Mouse (Mus musculus): ENCODE measurements at regions not wholly inside any gene's neighbourhood (a gene's known extent, or its start where the extent isn't known, plus 50 kb on each side); places are given as distances from the start of the nearest gene placed in this dataset.
A peak's percentile ranks its signal among the peaks of the same experiment; 100 is the strongest.

DNA sequence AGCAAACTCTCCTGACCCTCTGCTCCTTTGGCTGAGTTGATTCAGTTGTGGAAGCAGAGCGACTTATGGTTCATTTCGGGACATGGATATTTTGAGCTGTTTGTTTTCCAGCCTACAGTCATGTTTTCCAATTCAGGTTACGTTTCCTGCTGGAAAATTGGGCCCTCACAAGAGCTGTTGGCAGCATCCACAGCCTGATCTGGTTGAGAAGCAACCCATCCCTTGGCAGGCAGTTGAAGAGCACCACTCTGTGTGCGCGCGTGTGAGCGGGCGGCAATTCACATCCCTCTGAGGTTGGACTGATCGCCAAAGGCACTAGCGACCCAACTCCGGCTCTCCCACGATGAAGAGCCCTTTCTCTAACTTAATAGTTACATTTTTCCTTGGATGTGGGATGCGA, 457.1 kb downstream of the Tmem38b start:
- no peak for DNase-seq (ENCODE audit: extremely low read depth, low read depth)

DNA sequence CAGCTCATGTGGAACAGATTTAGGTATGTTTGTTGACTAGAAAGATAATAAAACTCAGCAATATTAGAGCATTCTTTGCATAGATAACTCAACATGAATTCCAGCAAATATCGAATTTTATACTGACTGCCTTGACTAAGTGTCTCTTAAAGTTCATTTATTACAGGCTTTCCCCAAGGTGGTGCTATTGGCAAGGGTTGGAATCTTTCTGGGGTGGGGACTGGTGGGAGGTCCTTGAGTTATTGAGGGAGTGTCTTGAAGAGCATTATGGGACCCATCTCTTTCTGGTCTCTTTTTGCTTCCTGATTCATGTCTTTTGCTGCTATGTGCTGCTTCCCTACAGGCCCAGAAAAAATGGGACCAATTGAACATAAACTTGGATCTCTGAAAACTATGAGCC, 488.0 kb downstream of the Tmem38b start:
- no peak for DNase-seq (ENCODE audit: extremely low read depth, low read depth)

DNA sequence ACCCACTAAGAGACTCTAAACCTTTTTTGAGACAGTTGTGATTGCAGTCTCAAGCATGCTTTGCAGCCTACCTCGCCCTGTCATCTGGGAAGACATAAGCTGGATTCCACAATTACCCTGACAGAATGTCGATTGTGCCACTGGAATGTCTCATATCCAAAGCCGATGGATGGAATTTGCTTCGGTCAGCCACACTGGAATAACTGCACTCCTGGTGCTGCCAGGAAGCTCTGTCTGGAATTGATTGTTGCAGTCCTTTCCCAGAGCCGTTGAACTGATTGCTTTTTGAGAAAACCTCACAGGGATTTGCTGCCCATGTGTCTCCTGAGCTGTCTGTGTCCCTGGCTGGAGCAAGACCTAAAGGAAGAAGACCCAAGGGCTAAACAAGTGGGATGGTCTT, 499.0 kb downstream of the Tmem38b start:
- no peak for DNase-seq (ENCODE audit: extremely low read depth, low read depth)

DNA sequence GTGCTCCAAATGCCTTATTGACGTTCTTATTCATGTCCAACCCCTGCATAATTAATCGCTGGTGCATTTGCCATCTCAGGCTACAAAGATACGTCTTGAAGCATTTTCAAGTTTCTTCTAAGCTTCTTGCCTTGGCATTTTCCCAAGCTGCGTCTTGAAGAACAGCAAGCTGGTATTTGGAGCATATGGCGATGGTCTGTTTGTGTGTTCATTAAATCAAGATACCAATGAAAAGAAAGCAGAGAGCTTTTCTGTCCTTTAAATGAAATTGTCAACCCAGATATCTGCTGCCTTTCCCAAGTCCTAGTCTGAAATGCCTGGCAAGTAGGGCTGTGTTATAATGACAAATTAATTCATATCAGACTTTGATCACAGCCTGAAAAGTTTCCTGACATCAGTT, 502.4 kb downstream of the Tmem38b start:
- no peak for DNase-seq (ENCODE audit: extremely low read depth, low read depth)

DNA sequence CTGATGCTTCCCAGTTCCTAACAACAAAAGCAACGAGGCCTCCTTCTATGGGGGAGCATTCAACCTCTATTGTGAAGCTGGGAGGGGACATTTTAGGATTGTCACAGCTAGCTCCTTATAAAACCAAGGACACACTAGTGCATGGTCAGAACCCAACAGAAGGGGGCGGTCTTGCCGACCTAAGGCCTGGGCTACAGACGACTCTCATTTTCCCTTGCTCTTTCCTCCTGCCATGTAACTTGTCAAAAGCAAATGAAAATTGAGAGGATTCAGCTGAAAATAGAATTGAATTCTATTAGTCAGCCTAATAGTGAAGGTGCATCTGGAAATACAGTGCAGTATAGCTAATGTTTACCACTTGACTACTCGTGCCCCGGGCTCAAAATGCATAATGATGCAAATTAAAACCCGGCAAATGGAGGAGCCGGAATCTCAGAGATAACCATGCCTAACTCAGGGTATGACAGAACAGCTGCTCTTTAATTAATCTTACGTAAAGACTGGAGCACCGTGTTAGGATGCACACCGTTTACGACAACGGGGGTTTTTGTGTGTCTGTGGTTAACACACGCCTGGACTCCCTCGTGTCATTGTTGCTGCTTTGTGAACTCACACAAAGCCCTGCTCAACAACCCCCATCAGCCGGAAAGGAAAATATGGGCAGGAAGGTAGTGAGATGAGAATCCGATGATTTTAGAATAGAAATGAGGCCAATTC, 503.0 kb downstream of the Tmem38b start:
- no peak for DNase-seq (ENCODE audit: extremely low read depth, low read depth)

DNA sequence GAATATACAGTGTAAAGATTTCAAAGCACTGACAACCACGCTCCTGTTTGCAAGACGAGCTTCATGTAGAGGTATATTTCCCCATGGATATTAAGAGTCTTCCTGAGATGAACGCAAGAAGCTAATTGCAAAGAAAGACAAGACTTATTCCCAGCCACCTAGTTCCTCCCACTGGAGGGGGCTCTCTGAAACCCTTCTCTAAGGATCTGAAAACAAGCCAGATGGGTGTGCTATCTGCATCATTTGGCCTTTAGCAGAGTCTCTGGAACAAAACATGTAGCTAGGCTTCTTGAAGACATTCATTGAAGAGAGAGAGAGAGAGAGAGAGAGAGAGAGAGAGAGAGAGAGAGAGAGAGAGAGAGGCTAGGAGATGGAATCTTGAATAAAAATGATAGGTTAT, 504.8 kb downstream of the Tmem38b start:
- no peak for DNase-seq (ENCODE audit: extremely low read depth, low read depth)

DNA sequence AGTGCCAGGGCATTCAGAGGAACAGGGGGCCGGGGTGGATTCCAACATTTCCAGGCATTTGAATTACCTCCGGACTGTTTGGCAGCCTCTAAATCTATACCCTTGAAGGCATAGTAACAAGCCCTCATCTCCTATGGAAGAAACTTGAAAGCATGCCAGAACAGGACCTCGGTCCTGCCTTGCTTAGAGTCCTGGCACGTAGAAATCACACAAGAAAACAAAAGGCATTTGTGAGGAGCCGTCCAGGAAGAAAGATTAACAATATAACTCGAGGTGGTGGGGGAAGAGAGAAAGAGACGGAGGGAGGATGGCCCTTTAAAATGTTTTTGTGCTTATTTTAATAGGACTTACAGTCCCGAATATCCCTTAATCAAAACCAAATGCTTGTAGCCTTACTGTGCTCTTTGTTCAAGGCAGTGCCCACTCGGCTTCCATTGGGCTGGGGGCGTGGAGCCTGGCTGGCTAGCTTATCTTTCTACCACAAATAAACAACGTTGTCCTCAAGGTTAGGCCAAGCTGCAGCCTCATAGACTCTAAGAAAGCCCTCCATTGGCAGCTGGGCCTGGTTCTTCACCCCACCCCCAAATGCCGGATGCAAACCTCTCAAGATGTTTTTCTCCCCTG, 505.9 kb downstream of the Tmem38b start:
- no peak for DNase-seq (ENCODE audit: extremely low read depth, low read depth)

DNA sequence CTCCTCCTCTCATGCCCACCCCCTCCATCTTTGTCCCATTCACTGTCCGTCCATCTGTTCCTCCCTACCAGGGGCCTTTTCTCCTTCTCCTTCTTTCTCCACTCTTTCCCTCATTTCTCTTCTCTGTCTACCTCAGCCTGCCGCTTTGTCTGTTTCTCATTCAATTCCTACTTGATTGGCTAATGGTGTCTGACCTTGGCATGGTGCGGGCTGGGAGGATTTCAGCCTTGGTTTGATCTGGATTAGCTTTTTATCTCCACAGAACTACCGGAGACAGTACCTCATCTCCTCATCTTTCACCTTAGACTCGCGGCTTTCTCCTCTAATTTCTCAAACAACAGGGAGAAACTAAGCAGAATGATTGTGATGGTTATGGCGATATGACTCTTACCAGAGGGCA, 506.4 kb downstream of the Tmem38b start:
- DNase-seq (ENCODE audit: extremely low read depth, low read depth) = no peak

DNA sequence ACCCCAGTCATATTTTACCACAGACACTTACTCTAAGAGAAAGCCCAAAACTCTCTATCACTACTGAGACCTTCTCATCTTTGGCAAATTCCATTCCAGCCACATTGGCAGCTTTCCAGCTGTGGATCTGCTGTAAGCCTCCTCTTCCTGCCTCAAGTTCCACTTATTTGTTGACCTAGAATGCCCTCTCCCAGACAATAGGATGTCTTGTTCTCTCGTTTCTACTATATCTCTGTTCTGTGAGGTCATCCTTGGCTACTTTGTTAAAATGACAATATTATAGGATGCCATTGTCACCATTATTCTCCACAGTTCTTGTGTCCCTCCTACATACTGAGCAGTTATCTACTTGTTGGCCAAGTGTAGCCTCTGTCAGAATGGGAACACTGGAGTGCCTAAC, 512.7 kb downstream of the Tmem38b start:
- DNase-seq (ENCODE audit: extremely low read depth, low read depth) = no peak

DNA sequence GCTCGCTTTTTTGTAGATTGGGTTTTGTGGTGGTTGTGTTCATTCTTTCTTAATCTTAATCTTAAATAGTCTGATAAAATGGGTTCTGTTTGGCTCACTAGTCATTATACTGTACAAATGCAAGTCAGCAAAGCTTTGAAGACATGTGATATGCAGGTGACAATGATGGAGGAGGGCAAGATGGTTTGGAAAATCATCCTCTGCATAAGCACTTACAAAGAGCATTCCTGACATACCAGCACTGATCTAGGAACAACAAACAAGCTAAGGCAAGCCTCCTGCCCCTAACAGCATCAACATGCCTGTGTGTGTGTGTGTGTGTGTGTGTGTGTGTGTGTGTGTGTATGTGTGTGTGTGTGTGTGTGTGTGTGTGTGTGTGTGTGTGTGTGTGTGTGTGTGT, 514.3 kb downstream of the Tmem38b start:
- no peak for DNase-seq (ENCODE audit: extremely low read depth, low read depth)

DNA sequence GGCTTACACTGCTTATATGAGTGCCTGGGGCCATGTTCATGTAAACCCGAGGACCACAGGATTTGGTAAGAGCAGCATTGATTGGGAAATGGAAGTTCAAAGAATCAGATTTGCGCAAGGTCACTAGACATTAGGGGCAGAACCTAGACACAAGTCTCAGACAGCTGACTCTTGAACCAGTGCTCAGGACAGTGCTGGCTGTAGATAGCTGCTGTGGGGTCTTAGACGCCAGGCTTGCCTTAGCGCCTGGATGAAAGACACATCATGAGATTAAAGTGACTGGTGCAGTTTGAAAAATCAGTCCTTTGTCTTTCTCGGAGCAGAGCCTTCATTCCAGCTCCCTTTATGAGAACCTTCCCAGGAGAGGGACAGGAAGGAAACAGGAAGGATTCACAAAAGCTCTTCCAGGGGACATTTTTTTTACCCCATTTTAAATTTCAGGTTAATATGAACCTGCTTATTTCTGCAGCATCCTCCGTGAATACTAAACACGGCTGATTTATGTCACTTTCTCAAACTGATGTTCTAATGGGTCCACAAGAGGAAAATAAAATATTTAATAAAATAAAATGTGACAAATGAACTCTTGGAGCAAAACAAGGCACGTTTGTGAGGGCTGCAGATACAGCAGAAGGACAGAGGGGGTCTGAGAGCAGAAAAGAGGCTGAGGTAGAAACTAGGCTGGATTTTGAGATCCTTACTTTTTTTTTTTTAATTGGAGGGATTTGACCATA, 528.0 kb downstream of the Tmem38b start:
- no peak for DNase-seq (ENCODE audit: extremely low read depth, low read depth)

DNA sequence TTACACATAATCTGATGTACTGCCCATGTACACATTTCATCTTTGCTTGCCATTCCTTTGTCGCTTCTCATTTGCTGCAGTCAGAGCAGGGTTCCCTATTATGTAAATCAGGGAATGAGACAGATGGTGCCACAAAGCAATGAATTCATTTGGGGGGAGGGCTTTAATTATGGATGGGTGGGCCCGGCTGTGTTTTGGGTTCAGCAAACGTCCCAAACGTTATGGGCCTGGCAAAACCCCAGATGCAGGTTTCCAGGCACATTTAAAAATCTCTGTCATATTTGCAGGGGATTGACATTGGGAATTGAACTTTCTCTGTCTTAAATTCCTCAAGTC, 528.5 kb downstream of the Tmem38b start:
- no peak for DNase-seq (ENCODE audit: extremely low read depth, low read depth)

DNA sequence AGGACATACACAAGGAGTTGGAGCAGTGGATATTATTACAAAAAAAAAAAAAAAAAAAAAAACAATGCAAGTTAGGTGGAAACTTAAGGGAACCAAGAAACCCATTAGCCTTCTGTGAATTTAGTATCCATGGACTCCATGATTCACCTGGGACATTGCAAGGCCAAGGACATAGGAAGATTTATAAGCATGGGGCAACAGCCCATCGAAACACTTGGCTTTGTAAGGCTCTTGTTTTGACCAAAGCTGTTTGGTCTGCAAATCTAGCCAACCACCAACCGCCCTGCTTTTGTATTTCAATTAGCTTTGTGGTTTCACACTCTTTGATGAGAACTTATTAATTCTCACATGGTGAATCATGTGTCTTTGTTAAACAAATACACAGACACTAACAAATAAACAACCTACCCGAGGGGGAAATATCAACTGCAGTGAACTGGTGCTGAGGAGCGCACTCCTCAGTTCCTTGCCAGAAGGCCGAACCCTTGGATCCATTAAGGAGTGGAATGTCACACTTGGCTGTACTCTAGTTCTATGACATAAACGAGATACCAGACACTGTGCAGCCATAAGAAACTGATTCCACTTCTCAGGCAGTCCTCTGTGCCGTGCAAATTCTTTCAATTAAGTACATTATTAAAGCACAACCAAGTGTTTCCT, 529.7 kb downstream of the Tmem38b start:
- no peak for DNase-seq (ENCODE audit: extremely low read depth, low read depth)

DNA sequence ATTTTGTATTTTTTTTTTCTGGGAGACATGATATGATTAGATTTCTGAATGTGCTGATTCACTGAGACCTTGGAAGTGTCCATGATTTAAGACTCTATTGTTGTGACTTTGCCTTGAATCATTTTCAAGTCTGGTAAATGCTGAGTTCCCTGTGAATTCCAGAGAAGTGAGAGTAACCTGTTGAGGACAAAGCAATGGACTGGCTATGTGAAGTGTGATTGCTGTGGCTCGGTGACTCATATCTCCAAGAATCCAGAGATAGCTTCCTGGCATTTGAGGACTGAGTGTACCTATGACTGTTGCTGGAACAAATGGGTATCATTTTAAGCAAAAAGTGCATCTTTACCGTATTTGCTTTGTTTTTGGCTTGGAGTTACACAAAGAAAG, 530.2 kb downstream of the Tmem38b start:
- no peak for DNase-seq (ENCODE audit: extremely low read depth, low read depth)

DNA sequence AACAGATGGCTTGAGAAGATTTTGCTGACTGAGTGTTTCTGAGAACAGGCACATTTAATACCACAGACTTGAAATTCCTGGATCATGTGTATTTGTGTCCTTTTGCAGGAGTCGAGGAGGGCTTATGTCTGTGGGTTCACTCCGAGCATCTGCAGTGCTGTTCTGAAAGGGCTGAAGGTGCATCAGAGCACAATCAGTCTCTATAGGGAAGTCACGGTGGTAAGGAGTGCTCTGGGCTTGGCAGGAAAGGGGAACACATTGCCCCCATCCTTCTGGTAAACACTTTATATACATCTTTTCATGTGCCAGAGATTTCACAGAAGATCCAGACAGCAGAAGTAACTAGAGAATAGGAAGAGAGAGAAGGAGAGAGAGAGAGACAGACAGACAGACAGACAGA, 545.1 kb downstream of the Tmem38b start:
- DNase-seq (ENCODE audit: extremely low read depth, low read depth) = no peak

DNA sequence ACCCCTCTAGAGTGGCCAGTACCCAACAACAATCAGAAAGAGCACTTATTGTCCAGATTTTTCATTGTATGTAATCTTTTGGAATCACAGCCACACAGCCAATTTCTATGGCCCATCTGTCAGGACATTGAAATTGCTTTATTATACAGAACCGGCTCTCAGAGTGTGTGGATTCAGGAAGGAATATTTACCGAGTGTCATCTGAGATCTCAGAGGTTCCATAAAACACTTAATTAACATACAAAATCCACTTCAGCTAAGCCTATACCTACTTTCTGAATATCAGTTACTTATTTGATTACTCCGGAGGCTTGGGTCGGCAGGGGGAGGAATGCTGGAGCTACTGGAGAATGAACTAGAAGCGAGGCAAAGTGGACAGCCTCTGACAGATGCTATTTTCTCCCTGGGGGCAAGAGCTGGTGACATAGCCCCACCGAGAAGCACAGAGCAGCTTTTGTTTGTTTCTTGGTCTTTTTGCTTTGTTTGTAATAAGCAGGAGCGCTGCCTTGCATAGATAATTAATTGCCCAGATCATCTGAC, 545.6 kb downstream of the Tmem38b start:
- DNase-seq (ENCODE audit: extremely low read depth, low read depth) = no peak

DNA sequence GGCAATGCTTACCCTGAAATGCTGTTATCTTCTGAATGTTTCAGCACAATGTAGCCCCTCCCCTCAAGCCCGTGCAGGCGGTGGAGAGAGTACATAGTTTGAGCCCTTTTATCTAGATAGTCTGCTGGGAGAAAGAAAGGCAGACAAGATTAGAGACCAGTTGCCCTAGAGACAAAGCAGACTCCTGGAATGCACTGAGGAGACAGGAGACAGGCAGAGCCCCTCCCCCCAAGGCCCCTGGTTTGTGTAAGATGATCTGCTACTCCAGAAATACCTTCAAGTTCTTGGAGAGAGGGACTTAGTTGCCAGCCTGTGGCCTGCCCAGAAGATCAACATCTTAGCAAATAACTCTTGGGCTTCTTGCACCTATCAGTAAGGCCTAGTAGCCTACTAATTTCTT, 547.8 kb downstream of the Tmem38b start:
- DNase-seq (ENCODE audit: extremely low read depth, low read depth) = peak; percentile 8

DNA sequence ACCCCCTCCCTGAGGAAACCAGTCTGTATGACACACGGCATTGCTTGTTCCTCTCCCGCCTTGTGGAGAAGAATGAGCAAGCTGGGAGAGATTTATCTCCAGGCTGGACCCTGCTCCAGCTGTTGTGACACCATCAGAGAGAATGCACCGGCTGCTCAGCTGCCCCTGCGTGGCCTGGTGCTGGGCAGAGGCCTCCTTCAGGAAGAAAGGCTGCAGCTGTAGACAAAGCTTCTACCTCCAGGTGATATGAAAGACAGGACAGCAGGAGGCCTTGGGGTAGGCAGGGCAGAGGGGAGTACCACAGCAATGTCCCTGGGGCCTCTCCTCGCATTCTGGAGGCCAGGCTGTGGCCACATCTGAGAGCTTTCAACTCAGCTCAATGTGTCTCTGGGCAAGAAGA, 548.6 kb downstream of the Tmem38b start:
- no peak for DNase-seq (ENCODE audit: extremely low read depth, low read depth)

DNA sequence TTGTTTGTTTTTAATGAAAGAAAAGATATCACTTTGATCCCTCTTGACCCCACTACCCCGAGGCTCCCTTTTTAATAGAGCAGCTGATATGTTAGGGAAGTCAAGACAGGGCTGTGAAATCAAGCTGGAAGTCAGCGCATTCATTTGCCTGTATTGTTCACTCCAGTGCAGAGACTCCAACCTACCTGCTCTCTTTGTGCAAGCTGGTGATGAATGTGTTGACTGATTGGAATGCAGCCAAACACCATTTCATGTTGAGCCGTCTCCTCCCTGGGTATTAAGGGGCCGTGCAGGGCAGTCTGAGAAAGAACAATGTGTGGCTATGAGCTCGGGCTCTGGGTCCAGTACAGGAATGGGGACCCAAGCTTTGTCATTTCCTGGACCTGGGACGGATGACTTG, 557.4 kb upstream of the Zfp462 start:
- DNase-seq (ENCODE audit: extremely low read depth, low read depth) = no peak

DNA sequence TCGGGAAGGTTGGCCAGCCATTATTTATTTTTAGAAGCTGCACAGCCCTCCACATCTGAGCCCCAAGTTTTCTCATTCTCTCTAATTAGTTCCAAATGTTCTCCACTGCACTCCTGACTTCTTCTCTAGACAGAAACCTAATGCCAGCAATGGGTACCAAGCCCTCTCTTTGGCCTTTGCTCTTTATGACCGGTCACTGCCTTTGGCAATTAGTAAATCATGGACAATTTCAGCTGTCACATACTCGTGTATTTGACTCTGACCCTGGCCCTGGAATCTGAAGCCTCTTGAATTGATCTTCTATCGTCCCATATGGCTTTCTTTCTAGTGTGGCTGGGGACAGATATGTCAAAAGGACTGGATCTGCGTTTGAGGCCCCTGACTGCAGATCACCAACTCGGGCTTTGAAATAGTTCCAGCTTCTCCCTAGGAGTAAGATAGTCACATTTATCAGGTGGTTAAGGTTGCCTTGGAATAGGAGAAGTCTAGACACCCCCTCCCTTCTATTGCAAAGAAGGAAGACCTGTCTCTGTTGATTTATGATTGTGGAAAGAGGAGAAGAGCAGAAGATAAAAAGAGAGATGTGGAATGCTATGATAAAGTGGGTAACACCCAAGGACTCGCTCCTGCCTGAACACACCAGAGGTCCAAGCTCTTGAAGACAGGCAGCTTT, 553.2 kb upstream of the Zfp462 start:
- DNase-seq (ENCODE audit: extremely low read depth, low read depth) = no peak

DNA sequence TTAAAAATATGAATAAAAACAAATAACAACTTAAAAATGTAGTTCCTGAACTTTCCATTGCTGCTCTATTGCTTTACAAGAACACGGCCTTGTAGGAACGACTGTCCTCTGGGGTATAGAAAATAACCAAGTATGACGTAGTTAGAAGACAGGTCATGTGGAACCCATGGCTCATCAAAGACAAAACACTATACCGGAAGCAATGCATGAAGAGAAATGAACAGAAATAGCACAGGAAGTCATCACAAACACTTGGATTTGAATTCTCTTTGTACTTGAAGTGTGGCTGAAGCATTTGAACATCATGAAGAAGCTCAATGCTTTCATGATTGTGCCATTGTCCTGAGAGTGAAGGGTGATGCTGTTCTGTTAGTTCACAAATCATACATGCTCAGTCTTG, 538.7 kb upstream of the Zfp462 start:
- no peak for DNase-seq (ENCODE audit: extremely low read depth, low read depth)

DNA sequence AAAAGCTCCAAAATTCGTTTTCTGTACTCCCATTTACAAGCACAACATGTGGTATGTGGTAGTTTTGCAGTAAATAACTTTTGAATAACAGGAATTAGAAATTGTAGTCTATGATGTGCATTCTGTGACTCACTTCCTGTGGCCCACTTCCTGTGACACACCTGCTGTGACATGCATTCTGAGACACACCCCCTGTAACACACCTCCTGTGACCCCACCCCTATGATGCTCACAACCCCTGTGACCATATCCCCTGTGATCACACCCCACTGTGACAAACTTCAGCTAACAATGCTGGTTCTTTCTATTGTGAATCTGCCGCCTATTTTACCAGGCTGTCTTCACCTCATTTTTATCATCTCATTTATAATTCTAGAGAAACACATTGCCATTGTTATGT, 536.9 kb upstream of the Zfp462 start:
- no peak for DNase-seq (ENCODE audit: extremely low read depth, low read depth)
